Mouse (Mus musculus) left cerebral cortex, postnatal 14 days (tissue): ENCODE measurements around the gene Pnpo. TPM values are rescaled to one million over a fixed set of nuclear protein-coding genes. Genes with fewer than 3 reads are reported as not detected.

Source experiments
- DNase-seq, 2 experiments: peaks; one replicate each; pipeline ENCODE4 v3.0.0; 2021 to 2022; ENCODE audit warnings: low spot score in 2 of 2, mixed read lengths in 1 of 2
- intact Hi-C: fragments of 180-260 bp; cut with DNase I; formaldehyde crosslinking; loops from one replicate; pipeline ENCODE4 v1.15.1; 2025
- long read RNA-seq, 2 experiments: library from polyadenylated mRNA; stranded (forward); transcript quantifications; one replicate each; pipeline ENCODE4 v2.0.0; 2021
- total RNA-seq, 2 experiments: library from RNA; stranded (reverse); gene quantifications; 2 replicates each; pipeline ENCODE4 v1.2.3; 2021

The Pnpo gene
- 10 to 100 TPM; 38.0 to 40.3 TPM for total RNA-seq
- long read RNA-seq, experiment 1, transcript Pnpo-201 (7 exons, 1,994 nt), result major isoform, 56 of 66 reads
- long read RNA-seq, experiment 1, partial matches to known transcripts, result 6 of 66 reads
- long read RNA-seq, experiment 1, other reads (novel, unspliced or antisense), result 4 of 66 reads
- long read RNA-seq, experiment 2, transcript Pnpo-201 (7 exons, 1,994 nt), result major isoform, 42 of 50 reads
- long read RNA-seq, experiment 2, partial matches to known transcripts, result 0 of 50 reads
- long read RNA-seq, experiment 2, other reads (novel, unspliced or antisense), result 7 of 50 reads

- intact Hi-C loops, result no loop called here
- DNase-seq, result peak; percentile 93 to 97
These were observed at the start of gene Pnpo for GRCm38 (mm10) chr11:96943746-96944304. Gene Pnpo (minus strand): TSS chr11:96943986.

GRCm38 (mm10) chr11:96992722-96993311 is 49.0 kb upstream of the Pnpo start:
- intact Hi-C loops, result no loop called here
- DNase-seq, result no peak

GRCm38 (mm10) chr11:96991501-96991900 is 47.7 kb upstream of the Pnpo start:
- no peak for DNase-seq
- intact Hi-C loops, result no loop called here

GRCm38 (mm10) chr11:96987873-96988655 is 44.3 kb upstream of the Pnpo start:
- no peak for DNase-seq
- intact Hi-C loops, result no loop called here

- intact Hi-C loops, result no loop called here
These were observed 42.7 kb upstream of the Pnpo start for GRCm38 (mm10) chr11:96986463-96986862.

GRCm38 (mm10) chr11:96984903-96985302 is 41.1 kb upstream of the Pnpo start:
- intact Hi-C loops, result loop anchor here (5.0 kb wide), 1 partner anchor 167 kb away; the partner anchor contains the start of gene Tbkbp1
- no peak for DNase-seq

More at GRCm38 (mm10) chr11:96986463-96986862, 42.7 kb upstream of the Pnpo start:
- DNase-seq, result no peak

- intact Hi-C loops, result loop anchor here (1.0 to 5.0 kb wide), 2 partner anchors 43 to 169 kb away; partner anchors contain the start of gene Tbkbp1
These were observed 39.1 kb upstream of the Pnpo start, which contains the start of gene Sp2 for GRCm38 (mm10) chr11:96982859-96983258. Gene Sp2 (minus strand): TSS chr11:96982959.

GRCm38 (mm10) chr11:96982355-96982754 is 38.6 kb upstream of the Pnpo start:
- intact Hi-C loops, result loop anchor here (1.0 to 5.0 kb wide), 2 partner anchors 44 to 170 kb away; partner anchors contain the start of gene Tbkbp1
- peak; percentile 78 to 80 for DNase-seq

More at GRCm38 (mm10) chr11:96982859-96983258, 39.1 kb upstream of the Pnpo start, which contains the start of gene Sp2:
- no peak for DNase-seq

- DNase-seq, result no peak
- intact Hi-C loops, result loop anchor here (5.0 kb wide), 1 partner anchor 171 kb away; the partner anchor contains the start of gene Tbkbp1
These were observed 37.7 kb upstream of the Pnpo start for GRCm38 (mm10) chr11:96981461-96981860.

GRCm38 (mm10) chr11:96980021-96980420 is 36.2 kb upstream of the Pnpo start:
- intact Hi-C loops, result loop anchor here (5.0 kb wide), 1 partner anchor 172 kb away; the partner anchor contains the start of gene Tbkbp1
- no peak for DNase-seq

- intact Hi-C loops, result loop anchor here (5.0 kb wide), 1 partner anchor 62 kb away; the partner anchor contains the start of gene Cdk5rap3
- DNase-seq, result no peak
These were observed 35.5 kb upstream of the Pnpo start for GRCm38 (mm10) chr11:96979329-96979728.

GRCm38 (mm10) chr11:96978401-96979246 is 34.8 kb upstream of the Pnpo start:
- intact Hi-C loops, result loop anchor here (5.0 kb wide), 1 partner anchor 61 kb away; the partner anchor contains the start of gene Cdk5rap3
- no peak for DNase-seq

GRCm38 (mm10) chr11:96977606-96978400 is 34.0 kb upstream of the Pnpo start:
- peak; percentile 99 to 100 for DNase-seq
- intact Hi-C loops, result loop anchor here (5.0 kb wide), 1 partner anchor 61 kb away; the partner anchor contains the start of gene Cdk5rap3

- DNase-seq, result peak; percentile 72 to 79
- intact Hi-C loops, result loop anchor here (5.0 kb wide), 1 partner anchor 60 kb away; the partner anchor contains the start of gene Cdk5rap3
These were observed 33.3 kb upstream of the Pnpo start for GRCm38 (mm10) chr11:96976911-96977591.

GRCm38 (mm10) chr11:96976379-96976687 is 32.5 kb upstream of the Pnpo start:
- intact Hi-C loops, result loop anchor here (5.0 kb wide), 1 partner anchor 59 kb away; the partner anchor contains the start of gene Cdk5rap3

GRCm38 (mm10) chr11:96975511-96976378 is 32.0 kb upstream of the Pnpo start:
- no peak for DNase-seq
- intact Hi-C loops, result loop anchor here (5.0 kb wide), 1 partner anchor 58 kb away; the partner anchor contains the start of gene Cdk5rap3

More at GRCm38 (mm10) chr11:96976379-96976687, 32.5 kb upstream of the Pnpo start:
- DNase-seq, result no peak
